Mouse (Mus musculus) ES-E14 (cell line): ENCODE data around the gene Mansc1.

ENCODE experiments used
- HCFC1 ChIP-seq: IDR thresholded peaks from 2 replicates; pipeline ENCODE4 v1.6.1; 2012; ENCODE audit warnings: low read length, inconsistent platforms, borderline replicate concordance; ENCODE audit not compliant: insufficient read depth
- ZC3H11A ChIP-seq: IDR thresholded peaks from 2 replicates; pipeline ENCODE4 v1.6.1; 2012; ENCODE audit warnings: low read depth, mild to moderate bottlenecking, inconsistent platforms, low read length, borderline replicate concordance
- ZNF384 ChIP-seq: IDR thresholded peaks from 2 replicates; pipeline ENCODE4 v1.6.1; 2012; ENCODE audit warnings: low read depth, low read length, inconsistent platforms

DNA sequence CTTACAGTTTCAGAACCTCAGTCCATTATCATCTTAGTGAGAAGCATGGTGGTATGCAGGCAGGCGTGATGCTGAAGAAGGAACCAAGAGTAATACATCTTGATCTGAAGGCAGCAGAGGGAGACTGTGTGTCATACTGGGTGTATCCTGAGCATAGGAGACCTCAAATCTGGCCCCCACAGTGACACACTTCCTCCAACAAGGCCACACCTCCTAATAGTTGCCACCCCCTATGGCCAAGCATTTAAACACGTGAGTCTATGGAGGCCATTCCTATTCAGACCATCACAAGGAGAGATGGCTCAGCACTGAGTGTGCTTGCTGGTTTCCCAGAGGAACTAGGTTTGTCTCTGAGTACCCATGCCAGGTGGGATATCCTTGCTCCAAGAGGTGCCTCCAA is 40.7 kb downstream of the Mansc1 start:
- no peak for TF ChIP-seq ZC3H11A
- TF ChIP-seq ZNF384, result no peak
- TF ChIP-seq HCFC1, result no peak
